Mouse (Mus musculus): ENCODE measurements around the gene Cct2. TPM values are rescaled to one million over a fixed set of nuclear protein-coding genes. Genes with fewer than 3 reads are reported as not detected.

Gene Cct2
- polyA plus RNA-seq, 1 experiment: 135 TPM

GRCm38 (mm10) chr10:117103854-117104598 is 40.4 kb upstream of the Cct2 start:
- Histone ChIP-seq H3K4me3 (ENCODE audit: control insufficient read depth, low read depth, low read length) (no peak overlapping the region), H3K4me1 (ENCODE audit: control insufficient read depth, insufficient read depth, low read length) (no peaks in the 10 kb centered on the region), H3K36me3 (ENCODE audit: control insufficient read depth, insufficient read depth, low read length) (no peaks in the 10 kb centered on the region), H3K27me3 (ENCODE audit: control insufficient read depth, insufficient read depth, low read length) (no peaks in the 10 kb centered on the region), H3K27ac (ENCODE audit: control insufficient read depth, insufficient read depth, low read depth, low read length) (no peak overlapping the region; the same call in 1 of the 2 replicates)
- TF ChIP-seq POLR2A (IDR thresholded peaks at IDR 0.05; ENCODE audit: control insufficient read depth, low read depth, low read length) (no peak), CTCF (IDR thresholded peaks at IDR 0.05; ENCODE audit: control insufficient read depth, insufficient read depth, insufficient replicate concordance, low read depth, low read length) (no peak)

GRCm38 (mm10) chr10:117100175-117100574 is 36.6 kb upstream of the Cct2 start:
- Histone ChIP-seq H3K27ac (ENCODE audit: control insufficient read depth, insufficient read depth, low read depth, low read length) (no peak overlapping the region), H3K36me3 (ENCODE audit: control insufficient read depth, insufficient read depth, low read length) (no peaks in the 10 kb centered on the region), H3K4me1 (ENCODE audit: control insufficient read depth, insufficient read depth, low read length) (no peaks in the 10 kb centered on the region), H3K4me3 (ENCODE audit: control insufficient read depth, low read depth, low read length) (no peak overlapping the region), H3K27me3 (ENCODE audit: control insufficient read depth, insufficient read depth, low read length) (no peaks in the 10 kb centered on the region)
- no peak for TF ChIP-seq CTCF (IDR thresholded peaks at IDR 0.05; ENCODE audit: control insufficient read depth, insufficient read depth, insufficient replicate concordance, low read depth, low read length)
- TF ChIP-seq POLR2A (IDR thresholded peaks at IDR 0.05; ENCODE audit: control insufficient read depth, low read depth, low read length): no peak

GRCm38 (mm10) chr10:117097116-117097698 is 33.6 kb upstream of the Cct2 start:
- Histone ChIP-seq H3K27ac (ENCODE audit: control insufficient read depth, insufficient read depth, low read depth, low read length) (no peak overlapping the region), H3K27me3 (ENCODE audit: control insufficient read depth, insufficient read depth, low read length) (no peaks in the 10 kb centered on the region), H3K4me3 (ENCODE audit: control insufficient read depth, low read depth, low read length) (no peak overlapping the region), H3K4me1 (ENCODE audit: control insufficient read depth, insufficient read depth, low read length) (no peaks in the 10 kb centered on the region), H3K36me3 (ENCODE audit: control insufficient read depth, insufficient read depth, low read length) (no peaks in the 10 kb centered on the region; the same call in 1 of the 2 replicates)
- TF ChIP-seq CTCF (IDR thresholded peaks at IDR 0.05; ENCODE audit: control insufficient read depth, insufficient read depth, insufficient replicate concordance, low read depth, low read length) (no peak), POLR2A (IDR thresholded peaks at IDR 0.05; ENCODE audit: control insufficient read depth, low read depth, low read length) (no peak)

GRCm38 (mm10) chr10:117096096-117096495 is 32.5 kb upstream of the Cct2 start:
- no peak overlapping the region for H3K27ac ChIP-seq (ENCODE audit: control insufficient read depth, insufficient read depth, low read depth, low read length)
- no peak for TF ChIP-seq POLR2A (IDR thresholded peaks at IDR 0.05; ENCODE audit: control insufficient read depth, low read depth, low read length)
- TF ChIP-seq CTCF (IDR thresholded peaks at IDR 0.05; ENCODE audit: control insufficient read depth, insufficient read depth, insufficient replicate concordance, low read depth, low read length): no peak
- H3K4me3 ChIP-seq (ENCODE audit: control insufficient read depth, low read depth, low read length): no peak overlapping the region
- H3K27me3 ChIP-seq (ENCODE audit: control insufficient read depth, insufficient read depth, low read length): no peaks in the 10 kb centered on the region
- no peaks in the 10 kb centered on the region; the same call in 1 of the 2 replicates for H3K36me3 ChIP-seq (ENCODE audit: control insufficient read depth, insufficient read depth, low read length)
- no peaks in the 10 kb centered on the region; the same call in 1 of the 2 replicates for H3K4me1 ChIP-seq (ENCODE audit: control insufficient read depth, insufficient read depth, low read length)

- Histone ChIP-seq H3K4me3 (ENCODE audit: control insufficient read depth, low read depth, low read length) (no peak overlapping the region), H3K36me3 (ENCODE audit: control insufficient read depth, insufficient read depth, low read length) (no peaks in the 10 kb centered on the region; the same call in 1 of the 2 replicates), H3K27ac (ENCODE audit: control insufficient read depth, insufficient read depth, low read depth, low read length) (no peak overlapping the region), H3K4me1 (ENCODE audit: control insufficient read depth, insufficient read depth, low read length) (no peaks in the 10 kb centered on the region; the same call in 1 of the 2 replicates), H3K27me3 (ENCODE audit: control insufficient read depth, insufficient read depth, low read length) (no peaks in the 10 kb centered on the region)
- TF ChIP-seq CTCF (IDR thresholded peaks at IDR 0.05; ENCODE audit: control insufficient read depth, insufficient read depth, insufficient replicate concordance, low read depth, low read length): no peak
- no peak for TF ChIP-seq POLR2A (IDR thresholded peaks at IDR 0.05; ENCODE audit: control insufficient read depth, low read depth, low read length)
Measured at GRCm38 (mm10) chr10:117094504-117095329, 31.1 kb upstream of the Cct2 start.

GRCm38 (mm10) chr10:117089628-117090027 is 26.0 kb upstream of the Cct2 start:
- Histone ChIP-seq H3K36me3 (ENCODE audit: control insufficient read depth, insufficient read depth, low read length) (no peaks in the 10 kb centered on the region; the same call in 1 of the 2 replicates), H3K27ac (ENCODE audit: control insufficient read depth, insufficient read depth, low read depth, low read length) (no peak overlapping the region), H3K4me3 (ENCODE audit: control insufficient read depth, low read depth, low read length) (no peak overlapping the region), H3K27me3 (ENCODE audit: control insufficient read depth, insufficient read depth, low read length) (no peaks in the 10 kb centered on the region), H3K4me1 (ENCODE audit: control insufficient read depth, insufficient read depth, low read length) (no peaks in the 10 kb centered on the region; the same call in 1 of the 2 replicates)
- TF ChIP-seq POLR2A (IDR thresholded peaks at IDR 0.05; ENCODE audit: control insufficient read depth, low read depth, low read length): no peak
- no peak for TF ChIP-seq CTCF (IDR thresholded peaks at IDR 0.05; ENCODE audit: control insufficient read depth, insufficient read depth, insufficient replicate concordance, low read depth, low read length)

GRCm38 (mm10) chr10:117081914-117082359 is 18.3 kb upstream of the Cct2 start:
- Histone ChIP-seq H3K27me3 (ENCODE audit: control insufficient read depth, insufficient read depth, low read length) (no peaks in the 10 kb centered on the region), H3K27ac (ENCODE audit: control insufficient read depth, insufficient read depth, low read depth, low read length) (no peak overlapping the region), H3K4me1 (ENCODE audit: control insufficient read depth, insufficient read depth, low read length) (no peaks in the 10 kb centered on the region), H3K4me3 (ENCODE audit: control insufficient read depth, low read depth, low read length) (no peak overlapping the region), H3K36me3 (ENCODE audit: control insufficient read depth, insufficient read depth, low read length) (no peaks in the 10 kb centered on the region; the same call in 1 of the 2 replicates)
- TF ChIP-seq POLR2A (IDR thresholded peaks at IDR 0.05; ENCODE audit: control insufficient read depth, low read depth, low read length) (no peak), CTCF (IDR thresholded peaks at IDR 0.05; ENCODE audit: control insufficient read depth, insufficient read depth, insufficient replicate concordance, low read depth, low read length) (no peak)
